Mouse (Mus musculus) midbrain, postnatal 0 days (tissue): ENCODE results near the gene Tnpo2. TPM values are rescaled to one million over a fixed set of nuclear protein-coding genes. Genes with fewer than 3 reads are reported as not detected.

Experiments
- ATAC-seq: fragments of 200-750 bp; cut with Nextera tagmentation; 2 replicates; pipeline ENCODE4 v1.8.0; 2017; ENCODE audit warnings: moderate number of reproducible peaks, mild to moderate bottlenecking, moderate TSS enrichment, moderate library complexity; ENCODE audit not compliant: low FRiP score
- DNase-seq: peaks from one replicate; pipeline ENCODE4 v3.0.0-alpha.2; 2015; ENCODE audit warnings: low spot score
- H3K27ac ChIP-seq: fragments of 300-500 bp; sonication (generic); 2 replicates; pipeline ENCODE4 v1.5.1; 2014; ENCODE audit warnings: low read depth, mild to moderate bottlenecking, low read length, mixed read lengths
- H3K27me3 ChIP-seq: fragments of 300-500 bp; sonication (generic); 2 replicates; pipeline ENCODE4 v1.6.1; 2014; ENCODE audit warnings: low read length, control low read depth, mixed read lengths; ENCODE audit not compliant: insufficient read depth
- H3K36me3 ChIP-seq: fragments of 300-500 bp; sonication (generic); 2 replicates; pipeline ENCODE4 v1.6.1; 2014; ENCODE audit warnings: low read length, control low read depth, mixed read lengths; ENCODE audit not compliant: insufficient read depth
- H3K4me1 ChIP-seq: fragments of 300-500 bp; sonication (generic); 2 replicates; pipeline ENCODE4 v1.6.1; 2014; ENCODE audit warnings: mild to moderate bottlenecking, control low read depth, antibody characterized with exemption, low read length, mixed read lengths; ENCODE audit not compliant: insufficient read depth
- H3K4me2 ChIP-seq: fragments of 300-500 bp; sonication (generic); 2 replicates; pipeline ENCODE4 v1.6.1; 2014; ENCODE audit warnings: low read depth, mild to moderate bottlenecking, low read length, mixed read lengths; ENCODE audit not compliant: poor library complexity, severe bottlenecking
- H3K4me3 ChIP-seq: fragments of 300-500 bp; sonication (generic); 2 replicates; pipeline ENCODE4 v1.5.1; 2014; ENCODE audit warnings: low read depth, mild to moderate bottlenecking, low read length, moderate library complexity
- H3K9ac ChIP-seq: fragments of 300-500 bp; sonication (generic); replicated peaks from 2 replicates; pipeline ENCODE4 v1.6.1; 2014; ENCODE audit warnings: mild to moderate bottlenecking, low read length, moderate library complexity, mixed read lengths; ENCODE audit not compliant: poor library complexity, severe bottlenecking
- H3K9me3 ChIP-seq: fragments of 300-500 bp; sonication (generic); 2 replicates; pipeline ENCODE4 v1.6.1; 2016; ENCODE audit warnings: low read length, control low read depth
- CTCF ChIP-seq: IDR thresholded peaks from 2 replicates; pipeline ENCODE4 v1.5.1; 2016; ENCODE audit warnings: antibody characterized with exemption, mild to moderate bottlenecking
- WGBS: fragments of 180-500 bp; shearing (Covaris S2); extraction: QIAGEN DNeasy Blood & Tissue Kit; methylation state at CpG from one replicate; pipeline ENCODE4 v1.1.7; 2014; 5-methylcytosine and 5-hydroxymethylcytosine counted together
- polyA plus RNA-seq: library from polyadenylated mRNA; unstranded; fragments of >200 nt; fragmentation: Nextera tagmentation; extraction: Ambion mirVana; gene quantifications from 2 replicates; pipeline ENCODE4 v1.2.1, GENCODE M21; 2015
- total RNA-seq: library from RNA; depleted of rRNA; stranded (reverse); fragments of >200 nt; gene quantifications from 2 replicates; pipeline ENCODE4 v1.2.3, GENCODE M21; 2014

Gene Tnpo2
- total and polyA plus RNA-seq, 2 experiments from 2014 or later: 53.5 to 174 TPM

DNA sequence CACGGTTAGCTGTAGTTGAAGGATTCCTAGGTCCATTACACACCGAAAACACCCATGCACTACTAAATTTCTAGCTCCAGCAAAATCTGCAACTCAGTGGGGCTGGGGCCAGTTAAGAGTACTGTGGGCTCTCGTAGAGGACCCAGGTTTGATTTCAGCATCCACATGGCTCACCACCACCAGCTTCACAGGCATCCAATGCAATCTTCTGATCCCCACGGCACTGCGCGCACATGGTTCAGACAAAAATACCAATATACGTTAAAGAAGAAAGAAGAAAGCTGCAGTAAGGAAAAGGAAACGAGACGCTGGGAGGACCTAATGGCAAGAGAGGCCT is 366 bp upstream of the Tnpo2 start:
- Histone ChIP-seq H3K9me3 (no peaks in the 10 kb centered on the region), H3K27ac (peak overlapping the region; percentile 96), H3K4me3 (peak overlapping the region; percentile 88), H3K4me2 (peak overlapping the region; percentile 80), H3K9ac (peak overlapping the region; percentile 95), H3K36me3 (peaks cover 17% of the 10 kb centered on the region), H3K4me1 (peaks cover 5% of the 10 kb centered on the region; the same call in 1 of the 2 replicates), H3K27me3 (no peaks in the 10 kb centered on the region)
- ATAC-seq (peak; percentile 41; the same call in 1 of the 2 replicates), DNase-seq (no peak)
- no peak for TF ChIP-seq CTCF
- whole genome bisulfite sequencing: 0% methylated on average over 9 of the region's 9 CpGs

DNA sequence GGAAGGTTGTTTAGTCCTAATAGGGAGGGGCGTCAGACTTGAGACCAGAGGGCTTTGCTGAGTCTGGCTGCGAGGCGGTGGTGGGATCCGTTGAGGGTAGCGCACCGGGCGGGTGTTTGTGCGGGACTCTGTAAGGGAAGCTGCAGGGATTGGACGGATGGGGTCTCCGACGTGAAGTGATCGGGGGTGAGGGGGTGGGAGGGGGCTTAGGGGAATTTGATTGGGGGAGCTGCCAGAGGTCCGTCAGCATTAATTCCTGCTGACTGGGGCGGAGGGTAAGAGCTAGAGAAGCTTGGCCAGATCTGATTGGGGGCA is 608 bp downstream of the Tnpo2 start:
- H3K27ac ChIP-seq: peak overlapping the region; percentile 96
- peak overlapping the region; percentile 95 for H3K9ac ChIP-seq
- H3K4me3 ChIP-seq: peak overlapping the region; percentile 88
- H3K36me3 ChIP-seq: peaks cover 12% of the 10 kb centered on the region
- peak overlapping the region; percentile 98 for H3K4me2 ChIP-seq
- peaks cover 5% of the 10 kb centered on the region; the same call in 1 of the 2 replicates for H3K4me1 ChIP-seq
- H3K27me3 ChIP-seq: no peaks in the 10 kb centered on the region
- no peak for TF ChIP-seq CTCF
- WGBS: 0% methylated on average over 13 of the region's 14 CpGs
- peak; percentile 73 for ATAC-seq
- H3K9me3 ChIP-seq: no peaks in the 10 kb centered on the region
- DNase-seq: peak; percentile 62

DNA sequence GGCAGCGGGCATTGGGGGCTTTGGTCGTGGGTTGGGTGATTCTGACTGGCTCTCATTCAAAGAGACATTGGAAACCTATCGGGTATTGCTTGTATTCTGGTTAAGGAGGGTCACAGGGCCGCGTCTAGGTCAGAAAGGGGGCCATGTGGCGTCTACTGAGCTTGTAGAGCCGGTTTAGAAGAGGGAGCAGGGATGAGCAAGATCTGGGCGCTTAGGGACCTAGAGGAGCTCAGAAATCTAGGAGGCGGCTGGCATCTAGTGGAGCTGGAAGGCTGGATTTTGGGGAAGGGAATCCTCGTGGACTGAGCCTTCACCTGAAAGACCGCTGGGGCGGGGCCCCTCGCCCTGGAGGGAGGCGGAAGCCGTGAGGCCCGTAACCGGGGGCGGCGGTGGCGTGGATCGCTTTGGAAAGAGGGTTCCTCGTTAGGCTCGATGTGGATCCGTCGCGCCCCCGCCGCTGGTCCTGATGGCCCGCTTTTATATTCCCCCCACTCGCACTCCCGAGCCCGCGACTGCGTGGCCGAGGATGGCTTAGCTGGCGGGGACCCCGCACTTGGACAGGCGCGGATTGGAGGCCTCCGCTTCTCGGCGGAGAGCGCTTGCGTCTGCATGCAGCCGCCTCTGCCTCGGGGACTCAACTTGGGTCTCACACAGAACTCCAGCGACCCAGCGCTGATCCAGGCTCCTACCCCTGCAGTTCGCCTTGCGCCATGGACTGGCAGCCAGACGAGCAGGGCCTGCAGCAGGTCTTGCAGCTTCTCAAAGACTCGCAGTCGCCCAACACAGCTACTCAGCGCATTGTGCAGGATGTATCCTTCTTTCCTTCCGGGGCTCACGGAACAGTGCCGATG is 1.2 kb downstream of the Tnpo2 start:
- ATAC-seq (no peak), DNase-seq (peak; percentile 50)
- Histone ChIP-seq H3K27ac (peak overlapping the region; percentile 96), H3K4me1 (peaks cover 5% of the 10 kb centered on the region; the same call in 1 of the 2 replicates), H3K36me3 (peaks cover 14% of the 10 kb centered on the region), H3K9me3 (no peaks in the 10 kb centered on the region), H3K9ac (peak overlapping the region; percentile 95), H3K4me2 (peak overlapping the region; percentile 98), H3K4me3 (peak overlapping the region; percentile 88), H3K27me3 (no peaks in the 10 kb centered on the region)
- WGBS: under 1% methylated on average over 48 of the region's 57 CpGs
- no peak for TF ChIP-seq CTCF

DNA sequence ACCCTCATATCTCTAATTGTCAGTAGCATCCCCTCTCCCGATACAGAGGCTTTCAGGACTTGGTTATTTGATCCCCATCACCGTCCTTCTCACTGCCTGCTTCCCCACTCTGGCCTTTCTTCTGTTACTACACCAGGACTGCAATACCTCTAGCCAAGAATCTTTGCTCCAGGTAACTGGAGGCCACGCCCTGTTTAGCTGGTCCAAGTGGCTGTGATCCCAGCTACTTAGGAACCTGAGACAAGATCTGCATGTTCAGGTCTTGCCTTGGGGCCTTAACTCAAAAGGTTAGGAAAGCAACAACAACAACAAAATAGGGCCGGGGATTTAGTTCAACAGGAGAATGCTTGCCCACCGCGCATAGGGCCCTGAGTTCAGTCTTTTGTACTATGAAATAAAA is 6.9 kb downstream of the Tnpo2 start:
- Histone ChIP-seq H3K27me3 (no peaks in the 10 kb centered on the region), H3K4me3 (no peak overlapping the region), H3K9ac (no peak overlapping the region), H3K9me3 (no peaks in the 10 kb centered on the region), H3K4me2 (no peak overlapping the region), H3K36me3 (peaks cover 47% of the 10 kb centered on the region), H3K27ac (no peak overlapping the region), H3K4me1 (peaks cover 1% of the 10 kb centered on the region; the same call in 1 of the 2 replicates)
- DNase-seq: no peak
- WGBS: 94% methylated on average over 6 of the region's 6 CpGs
- ATAC-seq: no peak
- TF ChIP-seq CTCF: no peak

DNA sequence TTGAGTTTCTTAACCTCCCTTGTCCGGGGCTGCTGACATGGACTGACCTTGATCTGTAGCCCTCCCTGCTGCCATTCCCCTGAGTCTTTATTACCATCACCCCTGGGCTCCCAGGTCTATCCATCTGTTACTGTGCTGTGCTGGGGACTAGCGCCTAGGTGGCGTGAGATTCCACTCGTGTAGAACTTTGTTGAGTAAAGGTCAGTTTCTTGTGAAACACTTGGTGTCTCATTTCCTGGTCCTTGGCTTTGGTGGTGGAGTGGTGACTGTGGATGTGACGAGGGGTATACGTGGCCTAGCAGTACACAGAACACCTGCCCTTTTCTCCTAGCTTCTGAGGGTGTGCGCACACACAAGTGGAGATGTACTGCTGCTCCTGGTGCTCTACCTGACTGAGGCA is 20.7 kb downstream of the Tnpo2 start:
- WGBS: 91% methylated on average over 7 of the region's 7 CpGs
- ATAC-seq (no peak), DNase-seq (no peak)
- no peak overlapping the region for H3K27ac ChIP-seq
- H3K4me1 ChIP-seq: peaks cover 12% of the 10 kb centered on the region
- H3K9me3 ChIP-seq: no peaks in the 10 kb centered on the region
- no peak overlapping the region for H3K4me2 ChIP-seq
- no peak overlapping the region for H3K4me3 ChIP-seq
- no peaks in the 10 kb centered on the region for H3K27me3 ChIP-seq
- peaks cover 40% of the 10 kb centered on the region for H3K36me3 ChIP-seq
- H3K9ac ChIP-seq: no peak overlapping the region
- TF ChIP-seq CTCF: no peak

DNA sequence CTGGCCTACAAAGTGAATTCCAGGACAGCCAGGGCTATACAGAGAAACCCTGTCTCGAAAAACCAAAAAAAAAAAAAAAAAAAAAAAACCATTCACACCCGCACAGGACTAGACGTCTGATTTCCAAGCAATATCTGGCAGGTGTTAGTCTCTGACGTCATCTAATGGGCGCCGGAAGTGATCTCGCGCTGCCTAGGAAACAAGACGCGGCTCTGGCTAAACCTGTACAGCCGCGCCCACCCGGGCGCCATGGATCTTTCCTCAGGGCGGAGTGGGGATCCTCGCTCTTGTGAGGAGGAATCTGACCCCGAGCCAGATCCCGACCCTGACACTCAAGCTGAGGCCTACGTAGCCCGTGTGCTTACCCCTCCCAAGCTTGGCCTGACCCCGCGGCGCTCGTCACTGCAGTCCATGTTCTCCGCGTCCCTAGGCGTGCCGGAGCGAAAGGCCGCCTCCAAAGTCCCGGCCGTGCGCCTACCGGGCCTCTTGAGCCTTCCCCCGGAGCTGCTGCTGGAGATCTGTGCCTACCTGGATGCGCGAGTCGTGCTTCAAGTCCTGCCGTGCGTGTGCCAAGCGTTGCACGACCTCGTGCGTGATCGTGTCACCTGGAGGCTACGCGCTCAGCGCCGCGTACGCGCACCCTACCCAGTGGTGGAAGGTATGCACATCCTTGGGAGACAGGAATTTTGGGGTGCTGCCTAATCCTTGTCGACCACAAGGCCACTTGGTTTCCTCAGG is 23.3 kb downstream of the Tnpo2 start, which contains the start of gene Fbxw9:
Gene Fbxw9 (plus strand): TSS at position 177 of the 738 bp plus-strand sequence.
- Histone ChIP-seq H3K4me3 (peak within 1 kb of the TSS; percentile 66), H3K4me1 (peaks cover 12% of the 10 kb centered on the region), H3K27ac (peak within 1 kb of the TSS; percentile 28), H3K9me3 (no peaks in the 10 kb centered on the region), H3K27me3 (no peaks in the 10 kb centered on the region), H3K4me2 (peak within 1 kb of the TSS; percentile 79), H3K9ac (peak within 1 kb of the TSS; percentile 62), H3K36me3 (peaks cover 20% of the 10 kb centered on the region)
- WGBS: 2% methylated on average over 52 of the region's 53 CpGs
- TF ChIP-seq CTCF: peak; percentile 16; the same call in 1 of the 2 replicates
- DNase-seq (peak; percentile 97), ATAC-seq (peak; percentile 93)
